Mouse (Mus musculus): ENCODE data around the gene Snrpn.

DNA sequence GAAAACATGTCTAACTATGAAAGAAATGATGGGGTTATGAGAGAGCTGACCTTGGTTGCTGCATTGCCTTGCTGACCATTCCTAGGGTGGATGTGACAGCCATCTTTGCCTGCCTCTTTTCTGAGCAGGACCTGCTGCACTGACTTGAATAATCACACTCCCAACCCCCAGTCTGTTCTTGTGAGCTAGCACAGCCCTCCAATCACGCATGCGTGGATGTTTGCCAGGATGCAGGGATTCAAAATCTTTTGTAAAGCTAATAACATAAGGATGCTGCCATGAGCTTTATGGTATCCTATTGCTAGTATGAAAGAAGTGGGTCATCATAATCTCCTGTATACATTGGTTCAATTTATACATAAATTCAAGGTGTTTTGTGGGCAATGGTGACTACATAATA, 63.7 kb downstream of the Snrpn start:
- TF ChIP-seq CTCF (IDR thresholded peaks at IDR 0.05) (no peak), EP300 (IDR thresholded peaks at IDR 0.05) (no peak)
